Mouse (Mus musculus) ES-E14 (cell line): ENCODE measurements around the gene Gm42715.

Experiments
- CHD2 ChIP-seq: IDR thresholded peaks from 2 replicates; pipeline ENCODE4 v1.6.1; 2014; ENCODE audit warnings: mild to moderate bottlenecking, low read depth, low read length, inconsistent platforms
- MAFK ChIP-seq: IDR thresholded peaks from 2 replicates; pipeline ENCODE4 v1.6.1; 2014; ENCODE audit warnings: mild to moderate bottlenecking, low read depth, low read length, inconsistent platforms; ENCODE audit not compliant: insufficient read depth
- ZC3H11A ChIP-seq: IDR thresholded peaks from 2 replicates; pipeline ENCODE4 v1.6.1; 2012; ENCODE audit warnings: low read depth, mild to moderate bottlenecking, inconsistent platforms, low read length, borderline replicate concordance
- ZNF384 ChIP-seq: IDR thresholded peaks from 2 replicates; pipeline ENCODE4 v1.6.1; 2012; ENCODE audit warnings: low read depth, low read length, inconsistent platforms

- TF ChIP-seq ZNF384 (no peak), ZC3H11A (no peak), MAFK (no peak), CHD2 (no peak)
Observed at GRCm38 (mm10) chr7:127470011-127470715, 49.2 kb upstream of the Gm42715 start.
